Mouse (Mus musculus): ENCODE data around the gene Wdr4.

GRCm38 (mm10) chr17:31510944-31511343 is 8.8 kb downstream of the Wdr4 start:
- TF ChIP-seq CTCF (IDR thresholded peaks at IDR 0.05; ENCODE audit: borderline replicate concordance, insufficient read depth, low read depth, low read length) (no peak), POLR2A (IDR thresholded peaks at IDR 0.05; ENCODE audit: borderline replicate concordance, insufficient read depth, low read length) (no peak)

All from cerebellum, adult 2 months (tissue).